Mouse (Mus musculus) retina, postnatal 7 days (tissue): ENCODE results near the gene Trp73.

Source experiments
- DNase-seq: peaks from one replicate; pipeline ENCODE4 v3.0.0-alpha.2; 2012; ENCODE audit warnings: low read depth, low spot score

Trp73 gene

GRCm38 (mm10) chr4:154103912-154104311, 36.1 kb downstream of the Trp73 start:
- DNase-seq: no peak

- no peak for DNase-seq
These were observed 36.6 kb downstream of the Trp73 start for GRCm38 (mm10) chr4:154103386-154103785.

DNA sequence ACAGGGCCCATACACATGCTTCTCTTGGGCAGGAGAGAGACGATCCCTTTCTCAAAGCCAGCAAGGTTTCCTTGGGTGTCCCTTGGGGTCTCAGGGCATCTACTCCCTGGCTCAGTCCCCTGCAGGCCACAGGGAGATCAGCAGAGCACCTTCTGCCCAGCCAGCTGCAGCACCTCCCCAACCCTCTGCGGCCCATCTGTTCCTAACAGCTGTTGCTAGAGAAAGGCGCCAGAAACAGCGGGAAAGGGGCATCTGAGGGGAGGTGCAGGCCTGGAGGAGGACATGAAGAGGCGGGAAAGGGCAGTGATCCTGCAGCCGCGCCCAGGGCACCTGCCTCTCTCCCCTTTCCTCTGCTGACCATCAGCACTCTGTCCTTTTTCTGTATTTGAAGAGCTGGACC, 40.6 kb downstream of the Trp73 start:
- DNase-seq: peak; percentile 14

GRCm38 (mm10) chr4:154096111-154096510, 43.9 kb downstream of the Trp73 start:
- DNase-seq: no peak

- DNase-seq: no peak
These were observed 46.8 kb downstream of the Trp73 start for GRCm38 (mm10) chr4:154093210-154093609.

DNA sequence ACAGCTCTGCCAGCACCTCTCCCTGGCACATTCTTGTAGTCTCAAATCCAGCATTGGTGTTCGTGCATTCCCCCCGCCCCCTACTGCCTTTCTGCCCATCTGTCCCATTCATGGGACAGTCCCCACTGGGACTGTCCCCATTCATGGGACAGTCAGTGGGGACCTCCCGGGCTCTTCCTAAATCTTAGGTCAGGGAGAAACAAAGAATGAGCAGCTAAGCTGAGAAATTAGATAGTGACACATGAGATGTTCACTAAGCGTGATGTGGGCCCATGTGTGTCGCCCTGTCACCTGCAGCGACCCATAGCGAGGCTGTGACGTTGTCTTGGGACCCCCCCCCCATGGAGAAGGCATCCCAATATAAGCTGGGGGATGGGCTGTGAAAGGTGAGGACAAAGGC, 48.7 kb downstream of the Trp73 start:
- DNase-seq: no peak

DNA sequence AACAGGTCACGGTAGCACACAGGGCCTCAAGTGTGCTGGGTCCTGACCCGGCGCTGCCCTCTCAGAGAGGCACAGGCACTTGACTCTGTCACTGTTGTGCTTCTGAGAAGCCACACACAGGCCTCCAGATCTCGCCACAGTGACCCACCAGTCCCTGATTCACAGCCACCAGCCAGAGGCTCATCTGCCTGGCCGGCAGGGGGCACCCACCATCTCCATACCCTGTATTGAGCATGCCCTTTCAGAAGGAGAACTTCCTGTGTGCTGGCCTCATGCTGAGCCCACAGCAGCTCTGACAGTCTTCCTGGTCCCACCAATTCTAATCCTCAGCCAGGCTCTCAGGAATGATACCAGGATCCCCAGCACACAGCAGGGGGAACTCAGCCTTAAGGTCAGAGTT, 50.8 kb downstream of the Trp73 start:
- DNase-seq: no peak

- DNase-seq: no peak
These were observed 53.6 kb downstream of the Trp73 start for GRCm38 (mm10) chr4:154086436-154086835.

GRCm38 (mm10) chr4:154085856-154086255, 54.2 kb downstream of the Trp73 start:
- DNase-seq: no peak

- no peak for DNase-seq
These were observed 58.0 kb downstream of the Trp73 start for GRCm38 (mm10) chr4:154081974-154082373.

DNA sequence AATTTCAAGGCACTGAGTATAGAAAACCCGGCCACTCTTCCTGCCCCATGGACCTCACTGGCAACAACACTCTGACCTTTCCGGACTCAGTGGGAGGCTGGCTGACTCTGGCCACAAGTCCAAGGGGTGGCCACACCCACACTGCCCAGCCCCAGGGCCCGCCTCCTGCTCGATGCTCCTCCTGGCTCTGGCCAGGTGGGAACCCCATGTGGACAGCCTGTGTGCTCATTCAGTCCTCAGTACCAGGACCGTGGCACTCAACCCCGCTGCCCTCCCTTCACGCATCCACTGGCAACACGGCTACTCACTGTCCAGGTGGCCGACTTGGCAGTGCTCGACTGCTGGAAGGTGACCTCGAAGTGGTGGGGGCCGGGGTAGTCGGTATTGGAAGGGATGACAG, 59.0 kb downstream of the Trp73 start:
- DNase-seq: no peak

GRCm38 (mm10) chr4:154080211-154080610, 59.8 kb downstream of the Trp73 start:
- DNase-seq: no peak

- no peak for DNase-seq
These were observed 68.1 kb downstream of the Trp73 start for GRCm38 (mm10) chr4:154071941-154072340.

DNA sequence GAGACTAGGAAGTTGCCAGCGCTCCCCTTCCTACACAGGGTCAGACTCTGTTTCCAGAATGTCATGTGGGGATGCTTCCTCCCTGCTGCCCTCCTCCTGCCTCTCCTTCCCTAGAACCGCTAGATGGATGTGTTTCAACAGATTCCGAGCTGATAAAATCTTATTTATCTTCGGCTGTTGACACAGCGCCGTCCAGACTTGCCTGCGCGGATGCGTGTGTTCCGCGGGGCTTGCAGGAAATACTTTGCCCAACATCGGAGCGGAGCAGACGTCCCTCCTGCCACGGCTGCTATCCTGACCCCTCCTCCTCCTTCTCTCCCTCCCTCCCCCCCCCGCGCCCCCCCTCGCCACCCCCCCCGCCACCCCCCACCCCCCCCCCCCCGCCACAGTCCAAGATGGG, 68.5 kb downstream of the Trp73 start:
- no peak for DNase-seq

- DNase-seq: peak; percentile 13
These were observed 69.1 kb downstream of the Trp73 start for GRCm38 (mm10) chr4:154070896-154071295.

DNA sequence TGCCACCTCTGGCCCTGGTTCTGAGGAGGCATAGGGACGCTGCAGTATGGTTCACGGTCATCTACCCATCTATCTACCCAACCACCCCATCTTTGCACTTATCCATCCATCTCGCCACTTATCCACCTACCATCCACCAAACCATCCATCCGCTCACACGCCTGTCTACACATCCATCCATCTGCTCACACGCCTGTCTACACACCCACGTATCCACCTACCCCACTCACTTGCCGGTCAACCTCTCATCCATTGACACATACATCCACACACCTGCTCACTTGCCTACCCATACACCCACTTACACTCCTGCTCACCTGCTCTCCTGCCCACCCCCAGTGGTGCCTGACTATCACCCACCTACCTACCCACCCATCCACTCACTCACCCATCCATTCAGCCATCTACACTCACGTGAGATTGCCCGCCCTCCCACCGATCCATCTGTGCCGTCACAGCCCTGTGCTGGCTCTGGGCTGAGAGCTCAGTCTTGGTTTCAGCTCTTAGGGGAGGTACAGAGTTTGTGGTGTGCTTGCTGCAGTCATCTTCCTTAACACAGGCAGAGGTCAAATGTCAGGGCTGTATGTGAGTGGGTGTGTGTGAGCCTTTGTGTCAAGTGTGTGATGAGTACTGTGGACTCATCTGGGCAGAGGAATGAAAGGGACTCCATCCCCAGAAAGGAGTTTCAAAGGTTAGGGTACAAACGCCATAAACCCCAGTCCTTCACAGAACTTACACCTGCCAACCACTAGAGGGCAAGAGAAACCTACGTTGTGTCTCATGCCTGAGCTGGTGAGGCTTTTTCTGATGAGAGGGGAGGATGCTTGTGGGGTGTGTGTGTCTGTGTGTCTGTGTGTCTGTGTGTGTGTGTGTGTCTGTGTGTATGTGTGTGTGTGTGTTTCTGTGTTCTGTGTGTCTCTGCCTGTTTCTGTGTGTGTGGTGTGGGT, 74.9 kb downstream of the Trp73 start:
- DNase-seq: peak; percentile 43

GRCm38 (mm10) chr4:154057696-154058095, 82.3 kb downstream of the Trp73 start:
- DNase-seq: no peak

- no peak for DNase-seq
These were observed 83.3 kb downstream of the Trp73 start for GRCm38 (mm10) chr4:154056661-154057060.

GRCm38 (mm10) chr4:154056046-154056445, 84.0 kb downstream of the Trp73 start:
- no peak for DNase-seq

DNA sequence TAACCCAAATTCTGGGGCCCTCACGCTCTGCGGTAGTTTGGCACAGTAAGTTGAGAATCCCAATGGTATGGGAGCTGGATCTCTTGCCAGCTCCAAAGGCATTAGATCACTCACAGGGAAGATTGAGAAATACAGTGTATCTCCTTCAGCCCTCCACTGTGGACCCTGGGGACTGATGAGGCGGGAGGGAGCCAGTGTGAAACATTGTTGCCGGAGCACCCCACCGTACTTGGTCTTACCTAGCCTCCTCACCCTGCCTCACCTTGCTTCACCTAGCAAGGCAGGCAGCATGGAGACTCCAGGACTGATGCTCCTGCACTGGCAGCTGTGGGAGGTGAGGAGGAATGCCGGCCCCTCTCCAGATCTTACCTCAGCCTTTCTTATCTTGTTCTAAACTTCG, 84.5 kb downstream of the Trp73 start:
- DNase-seq: no peak

GRCm38 (mm10) chr4:154053065-154053464, 86.9 kb downstream of the Trp73 start:
- no peak for DNase-seq

- no peak for DNase-seq
These were observed 88.6 kb downstream of the Trp73 start for GRCm38 (mm10) chr4:154051401-154051800.

GRCm38 (mm10) chr4:154045837-154046236, 94.2 kb downstream of the Trp73 start:
- DNase-seq: no peak
